Mouse (Mus musculus): ENCODE data around the gene Alkbh4.
A peak's percentile ranks its signal among the peaks of the same experiment; 100 is the strongest.

Gene Alkbh4

DNA sequence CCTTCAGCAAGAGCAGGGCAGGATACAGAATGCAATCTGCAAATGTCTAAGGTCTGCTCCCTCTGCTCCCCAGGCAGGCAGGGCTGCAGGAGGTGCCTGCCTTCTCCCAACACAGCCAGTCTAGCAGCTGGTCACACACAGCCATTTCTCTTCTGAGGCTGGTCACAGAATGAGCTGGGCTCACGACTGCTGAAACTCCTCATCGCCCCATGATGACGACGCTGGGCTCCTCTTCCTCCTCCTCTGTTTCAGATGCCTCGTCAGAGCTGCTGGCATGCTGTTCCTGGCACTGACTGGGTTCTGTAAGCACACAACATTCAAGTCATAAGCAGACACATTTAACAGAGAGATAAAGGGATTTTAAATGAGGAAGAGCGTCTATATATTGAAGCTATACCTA is 45.3 kb downstream of the Alkbh4 start:
- no peak for DNase-seq (ENCODE audit: low read depth)

DNA sequence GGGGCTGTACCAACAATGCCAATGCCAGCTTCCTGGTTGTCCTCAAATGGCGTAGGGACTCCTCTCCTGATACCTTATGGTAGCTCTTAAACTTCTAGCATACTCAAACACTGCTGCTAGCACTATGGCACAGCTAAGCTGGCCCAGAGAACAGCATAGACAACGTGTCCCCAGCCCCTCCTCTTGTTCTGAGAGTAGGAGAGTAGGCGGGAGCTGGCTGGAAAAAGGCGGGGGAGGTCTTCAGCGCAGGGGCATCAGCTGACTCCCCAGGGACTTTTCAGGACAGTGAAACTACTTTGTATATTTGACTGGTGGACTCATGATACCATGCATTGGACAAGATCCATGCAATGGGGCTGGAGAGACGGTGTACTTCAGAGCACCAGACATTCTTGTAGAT is 46.1 kb downstream of the Alkbh4 start:
- DNase-seq (ENCODE audit: low read depth), result no peak

DNA sequence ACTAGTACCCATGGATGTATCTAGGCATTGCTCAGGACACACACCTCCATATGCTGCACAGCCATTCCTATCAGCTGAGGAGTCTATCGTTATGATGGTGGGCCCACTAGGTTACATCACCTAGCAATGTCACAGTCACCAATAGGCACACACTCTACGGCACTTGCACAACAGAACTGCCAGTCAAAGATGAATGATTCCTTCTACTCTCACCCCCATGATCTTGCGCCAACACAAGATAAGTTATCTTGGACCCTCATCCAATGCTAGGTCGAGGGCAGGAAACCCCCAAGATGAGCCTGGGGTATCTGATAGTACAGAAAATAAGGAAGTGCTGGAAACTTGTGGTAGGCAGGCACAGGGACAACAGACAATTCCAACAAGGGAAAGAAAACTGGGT is 46.9 kb downstream of the Alkbh4 start:
- DNase-seq (ENCODE audit: low read depth), result no peak

DNA sequence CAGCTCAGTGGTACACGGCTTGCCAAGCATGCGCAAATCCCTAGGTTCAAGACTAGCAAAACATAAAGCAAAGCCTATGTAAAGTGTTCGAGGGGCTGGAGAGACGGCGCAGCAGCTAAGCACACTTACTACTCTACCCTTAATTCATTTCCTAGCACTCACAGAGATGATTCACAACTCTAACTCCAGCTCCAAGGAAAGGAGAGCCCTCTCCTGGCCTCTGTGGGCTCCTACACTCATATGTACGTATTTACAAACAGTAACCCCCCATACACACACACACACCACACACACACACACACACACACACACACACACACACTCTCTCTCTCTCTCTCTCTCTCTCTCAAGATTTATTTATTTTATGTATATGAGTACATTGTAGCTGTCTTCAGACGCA is 47.8 kb downstream of the Alkbh4 start:
- DNase-seq (ENCODE audit: low read depth), result no peak

DNA sequence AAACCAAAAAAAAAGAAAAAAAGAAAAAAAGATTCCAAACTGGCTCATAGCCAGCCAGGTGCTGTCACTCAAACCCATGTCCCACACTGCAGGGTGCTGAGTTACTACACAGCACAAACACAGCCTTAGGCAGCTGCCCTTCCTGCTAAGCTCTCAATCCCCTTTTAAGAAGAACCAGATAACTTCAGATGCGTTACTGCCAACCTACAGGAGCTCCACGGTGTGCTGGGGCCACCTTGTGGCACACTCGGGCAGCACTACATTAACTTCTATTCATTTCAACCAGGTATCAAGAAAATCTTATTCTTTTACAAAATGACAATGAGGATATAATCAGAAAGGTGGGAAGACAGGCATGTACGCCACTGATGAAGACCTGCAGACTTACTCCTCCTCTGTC is 50.8 kb downstream of the Alkbh4 start:
- peak; percentile 84 for DNase-seq (ENCODE audit: low read depth)
